Mouse (Mus musculus) stomach, embryonic 15.5 days (tissue): Measurements from ENCODE around the gene H2afb3. TPM values are rescaled to one million over a fixed set of nuclear protein-coding genes. Genes with fewer than 3 reads are reported as not detected.
"Not testable (repeated sequence)": the region's sequence is repeated elsewhere in the genome, so short reads cannot be mapped to it uniquely, and the experiment has no call there.

ENCODE experiments used
- ATAC-seq: fragments of 200-750 bp; cut with Nextera tagmentation; 2 replicates; pipeline ENCODE4 v1.8.0; 2017; ENCODE audit warnings: low read depth, moderate number of reproducible peaks, moderate TSS enrichment; ENCODE audit not compliant: insufficient read depth, low FRiP score
- H3K27ac ChIP-seq: fragments of 300-500 bp; sonication (generic); 2 replicates; pipeline ENCODE4 v1.5.1; 2015; ENCODE audit warnings: mild to moderate bottlenecking, inconsistent platforms
- H3K27me3 ChIP-seq: fragments of 300-500 bp; sonication (generic); replicated peaks from 2 replicates; pipeline ENCODE4 v1.6.1; 2015; ENCODE audit warnings: inconsistent platforms
- H3K36me3 ChIP-seq: fragments of 300-500 bp; sonication (generic); 2 replicates; pipeline ENCODE4 v1.6.1; 2015; ENCODE audit warnings: inconsistent platforms
- H3K4me1 ChIP-seq: fragments of 300-500 bp; sonication (generic); 2 replicates; pipeline ENCODE4 v1.6.1; 2015; ENCODE audit warnings: inconsistent platforms
- H3K4me2 ChIP-seq: fragments of 300-500 bp; sonication (generic); 2 replicates; pipeline ENCODE4 v1.6.1; 2015; ENCODE audit warnings: mild to moderate bottlenecking, inconsistent platforms
- H3K4me3 ChIP-seq: fragments of 300-500 bp; sonication (generic); replicated peaks from 2 replicates; pipeline ENCODE4 v1.5.1; 2015; ENCODE audit warnings: inconsistent platforms
- H3K9ac ChIP-seq: fragments of 300-500 bp; sonication (generic); 2 replicates; pipeline ENCODE4 v1.6.1; 2015; ENCODE audit warnings: inconsistent platforms
- H3K9me3 ChIP-seq: fragments of 300-500 bp; sonication (generic); 2 replicates; pipeline ENCODE4 v1.6.1; 2016; ENCODE audit warnings: inconsistent platforms
- WGBS: fragments of 180-500 bp; shearing (Covaris S2); methylation state at CpG from one replicate; pipeline ENCODE4 v1.1.7; 2015; 5-methylcytosine and 5-hydroxymethylcytosine counted together
- polyA plus RNA-seq: library from polyadenylated mRNA; unstranded; fragments of >200 nt; fragmentation: Nextera tagmentation; extraction: Ambion mirVana; gene quantifications from 2 replicates; pipeline ENCODE4 v1.2.1, GENCODE M21; 2015

H2afb3 gene
- polyA plus RNA-seq: not detected in 2 replicates

GRCm38 (mm10) chrX:120312995-120313394 is at the start of gene H2afb3:
TSS of gene H2afb3 (minus strand) at chrX:120313095.
- WGBS: 80% methylated on average over 10 of the region's 10 CpGs
- not testable (repeated sequence) for H3K9me3 ChIP-seq, H3K4me3 ChIP-seq, H3K9ac ChIP-seq, H3K27me3 ChIP-seq, H3K36me3 ChIP-seq, ATAC-seq, H3K4me2 ChIP-seq, H3K4me1 ChIP-seq, H3K27ac ChIP-seq

- Histone ChIP-seq H3K27ac (no peak overlapping the region), H3K4me3 (no peak overlapping the region), H3K9me3 (no peaks in the 10 kb centered on the region), H3K36me3 (no peaks in the 10 kb centered on the region), H3K27me3 (no peaks in the 10 kb centered on the region), H3K4me2 (no peak overlapping the region), H3K9ac (no peak overlapping the region), H3K4me1 (no peaks in the 10 kb centered on the region)
- no peak for ATAC-seq
- WGBS: 54% methylated on average over 2 of the region's 2 CpGs
Measured at GRCm38 (mm10) chrX:120301469-120302175, 11.3 kb downstream of the H2afb3 start.

- Histone ChIP-seq H3K4me1 (no peaks in the 10 kb centered on the region), H3K4me2 (peak overlapping the region; percentile 73), H3K36me3 (no peaks in the 10 kb centered on the region), H3K4me3 (peak overlapping the region; percentile 49), H3K27ac (no peak overlapping the region), H3K9ac (no peak overlapping the region), H3K27me3 (no peaks in the 10 kb centered on the region), H3K9me3 (no peaks in the 10 kb centered on the region)
- WGBS: 3% methylated on average over 44 of the region's 46 CpGs
- ATAC-seq: no peak
Measured at GRCm38 (mm10) chrX:120292832-120293750, 19.8 kb downstream of the H2afb3 start.

GRCm38 (mm10) chrX:120291696-120292095 is 21.2 kb downstream of the H2afb3 start:
- no peaks in the 10 kb centered on the region for H3K9me3 ChIP-seq
- peak overlapping the region; percentile 73 for H3K4me2 ChIP-seq
- no peaks in the 10 kb centered on the region for H3K4me1 ChIP-seq
- no peak overlapping the region for H3K27ac ChIP-seq
- ATAC-seq: no peak
- peak overlapping the region; percentile 49 for H3K4me3 ChIP-seq
- WGBS: 11% methylated on average over 13 of the region's 13 CpGs
- no peaks in the 10 kb centered on the region for H3K36me3 ChIP-seq
- H3K9ac ChIP-seq: no peak overlapping the region
- H3K27me3 ChIP-seq: no peaks in the 10 kb centered on the region

DNA sequence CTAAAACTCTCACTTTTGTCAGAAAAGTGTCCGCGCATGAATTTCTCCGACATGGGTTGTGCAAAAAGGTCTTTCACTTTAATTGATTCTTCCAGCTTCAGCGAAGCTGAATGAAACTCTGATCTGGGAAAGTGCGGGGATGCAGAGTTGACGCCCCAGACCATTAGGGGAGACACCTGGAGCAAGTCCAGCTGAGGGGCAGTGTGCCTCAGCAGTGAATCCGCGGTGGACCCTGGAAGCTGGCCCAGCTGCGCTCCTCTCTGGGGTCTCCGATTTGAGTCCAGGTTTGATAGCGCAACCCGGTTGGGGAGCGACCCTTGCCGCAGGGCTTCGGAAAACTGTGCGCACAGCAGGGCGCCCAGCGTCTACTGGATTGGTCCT is 22.0 kb downstream of the H2afb3 start:
- H3K36me3 ChIP-seq: no peaks in the 10 kb centered on the region
- no peak overlapping the region for H3K27ac ChIP-seq
- no peaks in the 10 kb centered on the region for H3K4me1 ChIP-seq
- 11% methylated on average over 18 of the region's 18 CpGs for WGBS
- H3K9ac ChIP-seq: no peak overlapping the region
- H3K9me3 ChIP-seq: no peaks in the 10 kb centered on the region
- ATAC-seq: no peak
- H3K4me3 ChIP-seq: peak overlapping the region; percentile 49
- no peaks in the 10 kb centered on the region for H3K27me3 ChIP-seq
- H3K4me2 ChIP-seq: peak overlapping the region; percentile 73

DNA sequence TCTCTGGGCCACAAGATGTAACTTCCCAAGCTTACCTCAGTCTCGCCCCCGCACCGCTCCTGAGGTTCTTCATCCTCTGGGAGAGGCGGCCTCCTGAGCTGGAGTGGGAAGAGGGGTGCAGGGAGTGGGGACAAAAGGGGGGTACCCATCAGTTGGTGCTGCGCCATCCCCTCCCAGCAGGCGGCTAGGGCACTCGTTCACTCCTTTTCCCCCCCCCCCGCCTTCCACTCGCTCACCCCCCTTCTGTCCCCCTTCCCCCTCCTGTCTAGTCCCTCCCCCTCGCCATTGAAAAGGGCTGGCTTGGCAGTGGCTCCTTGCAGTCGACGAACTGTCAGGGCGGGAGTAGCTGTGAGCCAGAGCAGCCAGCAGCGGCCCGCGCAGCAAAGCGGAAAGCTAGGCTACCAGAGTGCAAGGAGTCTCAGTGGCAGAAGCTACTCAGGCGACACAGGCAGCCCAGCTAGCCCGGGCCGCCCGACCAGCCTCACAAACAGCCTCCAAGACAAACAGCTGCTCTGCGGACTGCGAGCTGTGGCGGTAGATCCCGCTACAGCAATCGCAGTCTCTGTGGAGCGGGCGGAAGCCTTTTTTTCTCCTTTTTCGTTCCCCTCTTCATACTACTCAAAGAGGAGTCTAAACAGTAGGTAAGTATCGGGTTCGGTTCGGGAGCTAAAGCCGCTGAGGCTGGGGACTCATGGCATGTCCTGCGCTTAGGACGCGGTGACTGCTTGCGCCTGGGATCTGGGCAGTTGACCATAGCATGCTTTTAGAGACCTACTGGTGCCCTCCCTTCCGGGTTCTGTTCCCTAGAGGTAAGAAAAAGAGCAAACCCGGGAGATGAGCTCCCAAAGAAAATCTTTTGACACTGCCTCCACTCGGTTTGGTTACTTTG is 22.6 kb downstream of the H2afb3 start, which contains the start of gene Pcdh11x:
Gene Pcdh11x (plus strand): TSS at position 249 of the 889 bp plus-strand sequence.
- Histone ChIP-seq H3K27ac (no peak within 1 kb of the TSS), H3K9ac (no peak within 1 kb of the TSS)
- peak; percentile 65; the same call in 1 of the 2 replicates for ATAC-seq

GRCm38 (mm10) chrX:120287502-120287901 is 25.4 kb downstream of the H2afb3 start:
- Histone ChIP-seq H3K9ac (no peak overlapping the region), H3K27ac (no peak overlapping the region), H3K9me3 (no peaks in the 10 kb centered on the region), H3K36me3 (no peaks in the 10 kb centered on the region), H3K27me3 (no peaks in the 10 kb centered on the region), H3K4me3 (no peak overlapping the region), H3K4me2 (no peak overlapping the region), H3K4me1 (no peaks in the 10 kb centered on the region)
- no peak for ATAC-seq
- WGBS: 8% methylated on average over 1 of the region's 1 CpGs

More for the DNA sequence above, 22.6 kb downstream of the H2afb3 start, which contains the start of gene Pcdh11x:
- WGBS: 5% methylated on average over 36 of the region's 40 CpGs
- H3K4me1 ChIP-seq: no peaks in the 10 kb centered on the region
- H3K9me3 ChIP-seq: no peaks in the 10 kb centered on the region
- H3K27me3 ChIP-seq: no peaks in the 10 kb centered on the region
- H3K36me3 ChIP-seq: no peaks in the 10 kb centered on the region
- peak within 1 kb of the TSS; percentile 73 for H3K4me2 ChIP-seq
- peak within 1 kb of the TSS; percentile 49 for H3K4me3 ChIP-seq

DNA sequence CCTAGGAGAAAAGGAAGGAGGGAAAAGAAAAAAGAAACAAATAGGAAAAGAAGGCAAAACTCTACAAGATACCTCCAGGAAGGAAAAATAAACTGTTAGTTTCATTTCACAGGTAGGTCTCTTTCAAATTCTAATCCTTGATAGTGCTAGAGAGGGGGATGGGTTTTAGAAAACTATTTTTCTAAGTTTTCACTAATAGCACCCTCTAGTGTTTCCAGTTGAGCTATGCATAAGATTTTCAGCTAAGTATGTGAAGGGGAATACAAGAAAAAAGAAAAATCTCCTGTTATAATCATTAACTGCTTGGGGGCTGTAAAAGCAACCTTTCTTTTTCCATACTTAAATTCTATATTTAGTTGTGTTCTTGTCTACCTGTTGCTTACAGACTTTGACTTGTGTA is 27.4 kb downstream of the H2afb3 start:
- H3K36me3 ChIP-seq: no peaks in the 10 kb centered on the region
- no peak overlapping the region for H3K9ac ChIP-seq
- no peak overlapping the region for H3K4me3 ChIP-seq
- H3K27ac ChIP-seq: no peak overlapping the region
- H3K27me3 ChIP-seq: no peaks in the 10 kb centered on the region
- no peak overlapping the region for H3K4me2 ChIP-seq
- no peaks in the 10 kb centered on the region for H3K9me3 ChIP-seq
- no peaks in the 10 kb centered on the region for H3K4me1 ChIP-seq
- ATAC-seq: no peak

Other genes starting within 250 kb of the H2afb3 start
- 5.6 and 6.3 TPM in 2 replicates for gene Pcdh11x, start 22.8 kb downstream of the H2afb3 start, polyA plus RNA-seq